Mouse (Mus musculus) intestine, postnatal 0 days (tissue): ENCODE measurements around the gene Trim11. TPM values are rescaled to one million over a fixed set of nuclear protein-coding genes. Genes with fewer than 3 reads are reported as not detected.
A peak's percentile ranks its signal among the peaks of the same experiment; 100 is the strongest.

ENCODE experiments used
- ATAC-seq: fragments of 200-750 bp; cut with Nextera tagmentation; 2 replicates; pipeline ENCODE4 v1.8.0; 2017; ENCODE audit warnings: mild to moderate bottlenecking, moderate TSS enrichment, moderate library complexity
- H3K27ac ChIP-seq: fragments of 300-500 bp; sonication (generic); 2 replicates; pipeline ENCODE4 v1.5.1; 2014; ENCODE audit warnings: mild to moderate bottlenecking, low read depth, low read length, moderate library complexity
- H3K27me3 ChIP-seq: fragments of 300-500 bp; sonication (generic); replicated peaks from 2 replicates; pipeline ENCODE4 v1.6.1; 2014; ENCODE audit warnings: low read length, mixed read lengths; ENCODE audit not compliant: control insufficient read depth, insufficient read depth
- H3K36me3 ChIP-seq: fragments of 300-500 bp; sonication (generic); 2 replicates; pipeline ENCODE4 v1.6.1; 2014; ENCODE audit warnings: mild to moderate bottlenecking, moderate library complexity; ENCODE audit not compliant: control insufficient read depth, insufficient read depth
- H3K4me1 ChIP-seq: fragments of 300-500 bp; sonication (generic); replicated peaks from 2 replicates; pipeline ENCODE4 v1.6.1; 2014; ENCODE audit warnings: antibody characterized with exemption, low read length, mixed read lengths; ENCODE audit not compliant: control insufficient read depth, insufficient read depth
- H3K4me2 ChIP-seq: fragments of 300-500 bp; sonication (generic); replicated peaks from 2 replicates; pipeline ENCODE4 v1.6.1; 2014; ENCODE audit warnings: low read depth, mild to moderate bottlenecking, moderate library complexity
- H3K4me3 ChIP-seq: fragments of 300-500 bp; sonication (generic); 2 replicates; pipeline ENCODE4 v1.5.1; 2014; ENCODE audit warnings: low read depth, low read length
- H3K9ac ChIP-seq: fragments of 300-500 bp; sonication (generic); 2 replicates; pipeline ENCODE4 v1.6.1; 2014; ENCODE audit warnings: mild to moderate bottlenecking, low read depth, low read length
- H3K9me3 ChIP-seq: fragments of 300-500 bp; sonication (generic); 2 replicates; pipeline ENCODE4 v1.6.1; 2016; ENCODE audit warnings: mixed run types; ENCODE audit not compliant: control insufficient read depth
- CTCF ChIP-seq: sonication (generic); IDR thresholded peaks from 2 replicates; pipeline ENCODE4 v1.5.1; 2016; ENCODE audit warnings: low read depth, mild to moderate bottlenecking, control low read depth, antibody characterized with exemption, moderate library complexity
- WGBS: fragments of 180-500 bp; shearing (Covaris S2); extraction: QIAGEN DNeasy Blood & Tissue Kit; methylation state at CpG from one replicate; pipeline ENCODE4 v1.1.7; 2014; 5-methylcytosine and 5-hydroxymethylcytosine counted together
- microRNA-seq: library from miRNA; unstranded; fragments of <30 nt; microRNA quantifications from one replicate; pipeline ENCODE4, GENCODE M21; 2016
- polyA plus RNA-seq: library from polyadenylated mRNA; unstranded; fragments of >200 nt; fragmentation: Nextera tagmentation; extraction: Ambion mirVana; gene quantifications from 2 replicates; pipeline ENCODE4 v1.2.1, GENCODE M21; 2015

Trim11 gene
- polyA plus RNA-seq, 1 experiment from 2014 or later = 8.9 TPM

- no peaks in the 10 kb centered on the region for H3K9me3 ChIP-seq
- 91% methylated on average over 21 of the region's 21 CpGs for WGBS
These were observed 22.7 kb downstream of the Trim11 start for GRCm38 (mm10) chr11:59000635-59001034.

DNA sequence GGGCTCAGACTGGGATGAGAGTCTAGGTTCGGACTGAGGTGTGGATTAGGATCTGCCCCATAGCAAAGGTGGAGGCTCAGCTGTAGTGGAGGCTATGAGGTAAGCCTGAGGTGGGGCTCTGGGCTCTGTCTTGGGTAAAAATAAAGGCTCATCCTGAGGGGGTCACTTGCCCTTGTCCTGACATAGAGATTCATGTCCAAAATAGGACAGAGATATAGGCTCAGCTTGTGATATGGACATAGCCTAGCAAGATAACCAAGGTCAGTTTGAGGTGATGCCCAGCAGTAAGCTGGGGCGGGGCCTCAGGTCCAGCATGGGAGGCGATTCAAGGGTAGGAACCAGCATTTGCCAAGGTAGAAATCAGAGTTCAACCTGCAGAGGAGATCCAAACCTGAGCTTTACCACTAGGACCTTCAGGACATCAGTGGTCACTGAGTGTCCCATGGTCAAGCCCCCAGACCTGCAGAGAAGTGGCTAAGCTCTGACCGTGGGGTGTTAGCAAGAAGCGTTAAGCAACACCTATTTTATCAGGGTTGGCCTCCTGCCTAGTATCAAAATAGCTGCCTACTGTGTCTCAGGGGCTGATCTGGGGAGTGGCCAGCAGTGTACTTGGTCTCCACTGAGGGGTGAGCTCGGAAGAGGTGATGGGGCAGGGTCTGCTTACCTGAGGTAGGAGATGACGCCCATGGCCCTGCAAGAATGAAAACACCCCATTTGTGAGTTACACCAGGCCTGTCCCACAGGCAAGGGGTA, 24.6 kb downstream of the Trim11 start:
- Histone ChIP-seq H3K4me2 (no peak overlapping the region), H3K27ac (no peak overlapping the region), H3K27me3 (no peaks in the 10 kb centered on the region), H3K9me3 (no peaks in the 10 kb centered on the region), H3K9ac (no peak overlapping the region), H3K4me3 (no peak overlapping the region), H3K36me3 (no peaks in the 10 kb centered on the region), H3K4me1 (no peaks in the 10 kb centered on the region)
- no peak for ATAC-seq
- WGBS = 75% methylated on average over 7 of the region's 7 CpGs
- TF ChIP-seq CTCF = no peak

More at GRCm38 (mm10) chr11:59000635-59001034, 22.7 kb downstream of the Trim11 start:
- no peaks in the 10 kb centered on the region for H3K36me3 ChIP-seq
- no peak overlapping the region for H3K27ac ChIP-seq
- no peak overlapping the region for H3K4me2 ChIP-seq
- no peaks in the 10 kb centered on the region for H3K27me3 ChIP-seq
- TF ChIP-seq CTCF = no peak
- H3K4me3 ChIP-seq = no peak overlapping the region
- H3K9ac ChIP-seq = no peak overlapping the region
- no peaks in the 10 kb centered on the region for H3K4me1 ChIP-seq
- no peak for ATAC-seq

- Histone ChIP-seq H3K4me2 (no peak overlapping the region), H3K4me3 (no peak overlapping the region), H3K9me3 (no peaks in the 10 kb centered on the region), H3K27ac (no peak overlapping the region), H3K4me1 (no peaks in the 10 kb centered on the region), H3K27me3 (no peaks in the 10 kb centered on the region), H3K9ac (no peak overlapping the region), H3K36me3 (no peaks in the 10 kb centered on the region)
- WGBS = 33% methylated on average over 9 of the region's 9 CpGs
- peak; percentile 78 for TF ChIP-seq CTCF
- no peak for ATAC-seq
These were observed 37.2 kb downstream of the Trim11 start for GRCm38 (mm10) chr11:59015052-59015451.

DNA sequence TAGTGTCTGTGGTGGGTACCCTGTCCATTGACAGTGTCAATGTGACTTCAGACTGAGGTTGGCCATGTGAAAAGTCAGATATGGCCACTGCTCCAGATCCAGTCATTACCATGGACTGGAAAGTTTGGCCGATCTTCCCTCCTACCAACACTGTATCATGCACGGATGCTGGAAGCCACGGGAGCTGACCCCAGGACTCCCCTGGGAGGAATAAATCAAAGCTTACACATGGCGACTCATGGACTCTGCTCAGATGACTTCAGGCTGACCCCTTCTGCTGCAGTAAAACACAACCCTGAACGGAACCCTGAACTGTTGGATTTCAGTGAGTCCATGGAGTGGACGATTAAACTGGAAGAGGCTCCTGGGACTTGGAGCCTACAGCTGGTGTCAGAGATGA, 48.5 kb downstream of the Trim11 start:
- no peak overlapping the region for H3K9ac ChIP-seq
- no peaks in the 10 kb centered on the region for H3K4me1 ChIP-seq
- H3K27me3 ChIP-seq = no peaks in the 10 kb centered on the region
- H3K27ac ChIP-seq = no peak overlapping the region
- no peak for ATAC-seq
- H3K36me3 ChIP-seq = no peaks in the 10 kb centered on the region
- no peaks in the 10 kb centered on the region for H3K9me3 ChIP-seq
- WGBS = 59% methylated on average over 6 of the region's 6 CpGs
- no peak overlapping the region for H3K4me2 ChIP-seq
- no peak overlapping the region for H3K4me3 ChIP-seq
- TF ChIP-seq CTCF = no peak

GRCm38 (mm10) chr11:59029003-59029402, 51.1 kb downstream of the Trim11 start:
- H3K4me1 ChIP-seq = no peaks in the 10 kb centered on the region
- WGBS = 85% methylated on average over 13 of the region's 13 CpGs

More at GRCm38 (mm10) chr11:59029003-59029402, 51.1 kb downstream of the Trim11 start:
- peak; percentile 48 for TF ChIP-seq CTCF
- no peaks in the 10 kb centered on the region for H3K27me3 ChIP-seq
- ATAC-seq = no peak
- no peak overlapping the region for H3K9ac ChIP-seq
- H3K4me3 ChIP-seq = no peak overlapping the region
- no peak overlapping the region for H3K4me2 ChIP-seq
- no peak overlapping the region for H3K27ac ChIP-seq
- no peaks in the 10 kb centered on the region for H3K36me3 ChIP-seq
- H3K9me3 ChIP-seq = no peaks in the 10 kb centered on the region

Small RNAs within 50 kb of the gene (microRNA-seq; reads per million reads assigned to microRNA genes)
- not detected for gene Gm44313

Other genes with a start within 250 kb of the Trim11 start
- not detected in 2 replicates for gene Olfr317, start 238.9 kb upstream of the Trim11 start, polyA plus RNA-seq
- gene Olfr316, start 225.4 kb upstream of the Trim11 start, polyA plus RNA-seq = not detected in 2 replicates
- gene Olfr315, start 204.9 kb upstream of the Trim11 start, polyA plus RNA-seq = not detected in 2 replicates
- gene Olfr314, start 195.1 kb upstream of the Trim11 start, polyA plus RNA-seq = not detected in 2 replicates
- gene Fam183b, start 176.1 kb upstream of the Trim11 start, polyA plus RNA-seq = 1.9 and 4.1 TPM in 2 replicates
- not detected in 2 replicates for gene Olfr313, start 163.1 kb upstream of the Trim11 start, polyA plus RNA-seq
- not detected in 2 replicates for gene Olfr312, start 148.9 kb upstream of the Trim11 start, polyA plus RNA-seq
- not detected in 2 replicates for gene Olfr311, start 138.8 kb upstream of the Trim11 start, polyA plus RNA-seq
- 1.6 and 1.9 TPM in 2 replicates for gene Gm12258, start 130.9 kb upstream of the Trim11 start, polyA plus RNA-seq
- 1.9 and 2.1 TPM in 2 replicates for gene 2810021J22Rik, start 110.9 kb upstream of the Trim11 start, polyA plus RNA-seq
- gene Zfp39, start 73.9 kb upstream of the Trim11 start, polyA plus RNA-seq = 1.5 and 1.6 TPM in 2 replicates
- gene Btnl10, start 60.2 kb upstream of the Trim11 start, polyA plus RNA-seq = not detected in 2 replicates
- 113 and 117 TPM in 2 replicates for gene Rnf187, start 39.2 kb upstream of the Trim11 start, polyA plus RNA-seq
- gene Hist3h2ba, start 29.2 kb upstream of the Trim11 start, polyA plus RNA-seq = 6.9 and 7.8 TPM in 2 replicates
- 15.8 and 16.7 TPM in 2 replicates for gene Hist3h2a, start 23.4 kb upstream of the Trim11 start, polyA plus RNA-seq
- gene Trim17, start 23.4 kb upstream of the Trim11 start, polyA plus RNA-seq = 0.08 and 0.12 TPM in 2 replicates
- gene Obscn, start 158.3 kb downstream of the Trim11 start, polyA plus RNA-seq = 0.16 and 0.23 TPM in 2 replicates
- 3.4 and 4.1 TPM in 2 replicates for gene Iba57, start 185.6 kb downstream of the Trim11 start, polyA plus RNA-seq
- 2.2 and 2.3 TPM in 2 replicates for gene Gjc2, start 205.1 kb downstream of the Trim11 start, polyA plus RNA-seq
- 110 and 119 TPM in 2 replicates for gene Guk1, start 214.1 kb downstream of the Trim11 start, polyA plus RNA-seq
- 87.1 and 96.5 TPM in 2 replicates for gene Mrpl55, start 224.4 kb downstream of the Trim11 start, polyA plus RNA-seq
- 24.1 and 30.6 TPM in 2 replicates for gene 2310033P09Rik, start 230.2 kb downstream of the Trim11 start, polyA plus RNA-seq